Mouse (Mus musculus) spleen, adult 2 months (tissue): ENCODE data around the gene Ipo5. TPM values are rescaled to one million over a fixed set of nuclear protein-coding genes. Genes with fewer than 3 reads are reported as not detected.

Experiments used
- DNase-seq, 2 experiments: peaks; one replicate each; pipeline versions ENCODE4 v3.0.0 to v3.0.0-alpha.2; 2012 to 2021; ENCODE audit warnings: low spot score in 2 of 2, low read depth in 1 of 2
- H3K27ac ChIP-seq: fragments of 200-500 bp; 2 replicates; pipeline ENCODE4 v1.5.1; 2012; ENCODE audit warnings: low read length, inconsistent platforms; ENCODE audit not compliant: insufficient read depth
- H3K27me3 ChIP-seq: fragments of 200-500 bp; 2 replicates; pipeline ENCODE4 v1.6.1; 2012; ENCODE audit warnings: mild to moderate bottlenecking, moderate library complexity, low read length, inconsistent platforms; ENCODE audit not compliant: control insufficient read depth, insufficient read depth
- H3K36me3 ChIP-seq: fragments of 200-500 bp; 2 replicates; pipeline ENCODE4 v1.6.1; 2012; ENCODE audit warnings: mild to moderate bottlenecking, low read length, inconsistent platforms; ENCODE audit not compliant: control insufficient read depth, insufficient read depth
- H3K4me1 ChIP-seq: fragments of 200-500 bp; 2 replicates; pipeline ENCODE4 v1.6.1; 2011; ENCODE audit warnings: inconsistent platforms; ENCODE audit not compliant: control insufficient read depth, insufficient read depth, insufficient read length
- H3K4me3 ChIP-seq: fragments of 200-500 bp; 2 replicates; pipeline ENCODE4 v1.5.1; 2011; ENCODE audit warnings: mild to moderate bottlenecking, inconsistent platforms; ENCODE audit not compliant: insufficient read depth, insufficient read length; ENCODE audit errors: extremely low read depth
- CTCF ChIP-seq: fragments of 200-500 bp; IDR thresholded peaks from 2 replicates; pipeline ENCODE4 v1.5.1; 2011; ENCODE audit warnings: mild to moderate bottlenecking, inconsistent platforms; ENCODE audit not compliant: insufficient read depth, insufficient read length, insufficient replicate concordance; ENCODE audit errors: extremely low read depth
- POLR2A ChIP-seq: fragments of 200-500 bp; IDR thresholded peaks from 2 replicates; pipeline ENCODE4 v1.6.1; 2011; ENCODE audit warnings: low read depth, low read length, inconsistent platforms
- WGBS: fragments of 180-500 bp; shearing (Covaris S2); methylation state at CpG from one replicate; pipeline ENCODE4 v1.1.7; 2018; 5-methylcytosine and 5-hydroxymethylcytosine counted together
- polyA plus RNA-seq: library from polyadenylated mRNA; depleted of rRNA; stranded (reverse); fragments of >200 nt; gene quantifications from 2 replicates; pipeline ENCODE4 v1.2.3, GENCODE M21; 2012

Gene Ipo5
- polyA plus RNA-seq, 1 experiment, result 11.0 TPM

DNA sequence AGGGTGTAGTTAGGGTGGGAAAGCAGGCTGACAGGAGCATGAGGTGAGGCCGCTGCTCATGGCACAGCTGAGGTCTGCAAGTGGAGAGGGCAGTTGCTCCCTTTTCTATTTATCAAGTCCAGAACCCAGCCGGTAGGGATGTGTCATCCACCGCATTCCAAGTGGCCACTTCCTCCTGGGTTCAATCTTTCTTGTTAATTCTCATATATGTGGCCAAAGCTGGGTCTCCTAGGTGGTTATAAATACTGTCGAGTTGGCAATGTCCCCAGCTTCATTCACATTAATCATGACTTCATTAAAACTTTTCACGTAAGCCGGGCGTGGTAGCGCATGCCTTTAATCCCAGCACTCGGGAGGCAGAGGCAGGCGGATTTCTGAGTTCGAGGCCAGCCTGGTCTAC is 22.3 kb upstream of the Ipo5 start:
- no peaks in the 10 kb centered on the region for H3K36me3 ChIP-seq
- TF ChIP-seq CTCF (no peak), POLR2A (no peak)
- H3K4me3 ChIP-seq, result no peak overlapping the region
- no peaks in the 10 kb centered on the region for H3K4me1 ChIP-seq
- DNase-seq, result no peak
- no peaks in the 10 kb centered on the region for H3K27me3 ChIP-seq
- WGBS, result 83% methylated on average over 11 of the region's 11 CpGs
- no peak overlapping the region for H3K27ac ChIP-seq

DNA sequence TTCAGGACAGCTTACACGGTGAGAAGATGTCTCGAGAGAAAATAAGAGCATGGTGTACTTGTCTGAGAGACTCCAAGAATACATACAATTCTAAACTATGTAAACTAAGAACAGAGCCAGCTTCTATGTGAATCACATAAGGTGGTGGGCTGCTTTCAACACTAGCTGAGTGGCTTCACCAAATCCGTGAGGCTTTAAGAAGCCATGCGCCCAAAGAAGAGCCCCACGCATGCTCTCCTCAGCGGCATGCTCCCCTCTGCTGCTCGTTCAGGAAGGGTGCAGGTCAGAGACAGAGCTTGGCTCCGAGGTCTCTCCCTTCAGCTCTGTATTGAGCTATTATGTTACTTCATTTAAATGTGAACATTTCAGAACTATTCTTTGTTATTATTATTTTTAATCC is 18.7 kb upstream of the Ipo5 start:
- H3K36me3 ChIP-seq, result no peaks in the 10 kb centered on the region
- no peak overlapping the region for H3K27ac ChIP-seq
- H3K27me3 ChIP-seq, result no peaks in the 10 kb centered on the region
- no peak for DNase-seq
- no peaks in the 10 kb centered on the region for H3K4me1 ChIP-seq
- TF ChIP-seq POLR2A (no peak), CTCF (no peak)
- no peak overlapping the region for H3K4me3 ChIP-seq
- WGBS, result 77% methylated on average over 8 of the region's 8 CpGs

DNA sequence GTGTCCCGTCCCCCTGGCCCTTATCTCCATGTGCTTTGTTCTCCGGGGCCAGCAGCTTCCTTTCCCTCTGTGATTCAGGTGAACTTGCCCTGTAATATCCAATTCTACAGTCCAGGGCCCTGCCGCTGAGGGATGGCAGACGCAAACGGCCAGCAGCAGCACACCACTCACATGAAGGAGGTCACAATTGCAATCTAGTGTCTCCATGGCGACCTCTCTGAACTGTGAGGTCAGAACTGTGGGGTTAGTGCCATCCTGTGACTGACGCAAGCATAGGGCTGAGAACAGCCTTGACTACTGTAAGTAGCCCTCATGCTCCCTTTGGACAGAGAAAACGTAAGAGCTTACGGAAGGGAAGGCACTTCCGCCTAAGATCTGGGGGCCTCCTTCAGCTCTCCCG is 14.4 kb upstream of the Ipo5 start:
- no peaks in the 10 kb centered on the region for H3K27me3 ChIP-seq
- WGBS, result 91% methylated on average over 11 of the region's 11 CpGs
- no peak for TF ChIP-seq CTCF
- no peak for TF ChIP-seq POLR2A
- no peak for DNase-seq
- no peaks in the 10 kb centered on the region for H3K4me1 ChIP-seq
- no peaks in the 10 kb centered on the region for H3K36me3 ChIP-seq
- no peak overlapping the region for H3K4me3 ChIP-seq
- no peak overlapping the region for H3K27ac ChIP-seq

DNA sequence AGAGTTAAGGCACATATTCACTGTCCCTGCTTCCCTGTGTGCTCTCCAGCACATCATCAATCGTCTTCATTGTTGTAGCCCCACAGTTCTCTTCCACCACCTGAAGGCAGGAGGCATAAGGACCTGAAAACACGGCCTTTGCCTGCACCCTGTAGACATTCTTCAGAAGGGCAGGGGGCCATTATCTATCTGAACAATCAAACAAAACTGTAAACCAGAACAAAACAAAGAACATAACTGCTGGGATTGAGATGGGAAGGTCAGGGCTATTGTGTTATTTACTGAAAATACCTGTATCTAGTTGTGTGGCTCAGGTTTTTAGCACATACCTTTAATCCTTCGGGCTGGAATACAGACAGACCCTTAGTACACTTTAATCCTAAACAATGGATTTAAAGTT is 12.1 kb upstream of the Ipo5 start:
- H3K4me3 ChIP-seq, result no peak overlapping the region
- no peaks in the 10 kb centered on the region for H3K4me1 ChIP-seq
- no peaks in the 10 kb centered on the region for H3K36me3 ChIP-seq
- DNase-seq, result no peak
- no peaks in the 10 kb centered on the region for H3K27me3 ChIP-seq
- 90% methylated on average over 3 of the region's 3 CpGs for WGBS
- no peak for TF ChIP-seq POLR2A
- TF ChIP-seq CTCF, result no peak
- H3K27ac ChIP-seq, result no peak overlapping the region

DNA sequence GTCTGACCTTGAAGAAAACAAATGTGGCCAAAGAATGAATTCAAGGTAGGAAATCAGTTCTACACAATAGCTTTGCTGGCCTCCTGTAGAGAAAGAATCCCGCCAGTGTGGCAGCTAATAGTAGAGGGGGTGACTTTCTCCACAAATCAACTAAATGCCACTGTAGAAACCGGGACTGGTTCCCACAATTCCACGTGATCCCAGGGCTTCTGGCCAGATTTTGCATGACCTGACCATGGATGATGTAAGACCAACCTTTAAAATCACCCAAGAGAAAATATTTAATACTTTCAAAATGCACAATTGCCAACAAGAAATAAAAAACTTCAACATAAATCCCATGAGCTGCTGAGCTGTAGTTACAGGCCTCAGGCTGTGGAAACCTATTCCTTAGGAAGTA is 1.6 kb upstream of the Ipo5 start:
- 94% methylated on average over 3 of the region's 3 CpGs for WGBS
- H3K4me3 ChIP-seq, result no peak overlapping the region
- H3K27me3 ChIP-seq, result no peaks in the 10 kb centered on the region
- no peak overlapping the region for H3K27ac ChIP-seq
- no peaks in the 10 kb centered on the region for H3K36me3 ChIP-seq
- no peak for TF ChIP-seq CTCF
- no peak for TF ChIP-seq POLR2A
- H3K4me1 ChIP-seq, result peaks cover 2% of the 10 kb centered on the region
- DNase-seq, result no peak

DNA sequence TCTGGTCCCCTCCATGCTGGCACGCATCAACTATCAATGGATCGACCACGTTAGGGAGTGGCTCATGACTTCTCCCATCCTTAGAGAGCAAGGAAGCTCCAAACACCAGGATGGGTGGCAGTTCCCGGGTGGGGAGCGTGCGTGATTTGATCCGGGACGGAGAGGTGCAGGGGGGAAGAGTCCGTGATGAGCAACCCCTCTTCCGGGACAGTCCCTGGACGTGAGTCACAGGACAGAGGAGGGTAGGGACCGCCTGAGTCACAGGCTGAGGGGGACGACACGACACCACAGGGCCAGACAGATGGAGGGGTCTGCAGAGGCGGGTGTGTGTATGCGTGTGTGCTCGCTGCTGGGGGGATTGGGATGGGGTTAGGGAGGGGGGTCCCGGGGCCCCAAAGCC is 704 bp upstream of the Ipo5 start:
- 1% methylated on average over 18 of the region's 18 CpGs for WGBS
- Histone ChIP-seq H3K27ac (0 out of 2 replicates have a peak overlapping the region, but pooled peaks have one; percentile 29), H3K27me3 (no peaks in the 10 kb centered on the region), H3K4me1 (peaks cover 2% of the 10 kb centered on the region), H3K36me3 (no peaks in the 10 kb centered on the region), H3K4me3 (peak overlapping the region; percentile 67)
- TF ChIP-seq CTCF (no peak), POLR2A (no peak)
- peak in 1 of 2 experiments; percentile 25 for DNase-seq

DNA sequence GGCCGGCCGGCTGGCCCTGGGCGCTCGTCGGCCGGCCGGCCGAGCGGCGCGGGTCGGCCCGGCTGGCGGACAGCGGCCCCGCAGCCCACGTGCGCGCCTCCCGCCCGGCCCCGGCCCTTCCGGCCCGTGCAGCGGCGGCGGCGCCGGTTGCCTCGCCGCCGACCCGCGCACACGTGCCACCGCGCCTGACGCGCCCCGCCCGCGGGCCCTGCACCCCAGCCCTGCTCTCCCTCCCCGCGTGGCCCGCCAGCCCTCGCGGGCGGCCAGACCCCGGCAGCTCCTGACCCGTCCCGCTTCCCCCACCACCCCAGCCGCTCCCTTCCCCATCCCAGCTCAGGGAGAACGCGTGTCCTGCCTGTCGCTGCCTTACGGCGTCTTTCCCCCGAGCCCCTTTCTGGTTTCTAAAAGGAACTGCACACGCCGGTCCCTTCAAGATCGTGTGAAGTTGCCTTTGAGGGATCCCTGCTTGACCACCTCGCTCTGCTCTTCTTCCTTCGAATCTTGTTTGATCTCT is 421 bp downstream of the Ipo5 start:
- H3K27me3 ChIP-seq, result no peaks in the 10 kb centered on the region
- no peak for TF ChIP-seq POLR2A
- no peak for TF ChIP-seq CTCF
- H3K4me1 ChIP-seq, result peaks cover 2% of the 10 kb centered on the region
- H3K4me3 ChIP-seq, result peak overlapping the region; percentile 99
- H3K27ac ChIP-seq, result peak overlapping the region; percentile 88
- DNase-seq, result peak; percentile 22 to 33
- 1% methylated on average over 61 of the region's 63 CpGs for WGBS
- H3K36me3 ChIP-seq, result no peaks in the 10 kb centered on the region
